Mouse (Mus musculus): Measurements from ENCODE around the gene Pou5f1.

The Pou5f1 gene

DNA sequence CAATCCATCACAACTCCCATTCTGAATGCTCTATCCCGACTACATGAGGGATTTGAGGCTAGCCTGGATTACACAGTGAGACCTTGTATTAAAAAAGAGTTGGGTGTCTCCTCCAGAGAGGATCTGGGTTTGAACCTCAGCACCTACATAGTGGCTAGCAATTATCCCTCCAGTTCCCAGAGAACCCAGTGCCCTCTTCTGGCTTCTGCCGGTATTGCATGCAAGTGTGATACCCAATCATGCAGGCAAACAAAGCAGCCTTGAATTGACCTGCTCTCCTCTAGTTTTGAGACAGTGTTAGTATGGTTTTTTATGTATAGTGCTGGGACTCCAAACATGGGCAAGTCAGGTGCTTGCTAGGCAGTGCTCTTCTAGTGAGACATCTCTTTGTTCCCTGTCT lies 8.1 kb downstream of the Pou5f1 start:
- peak; percentile 60 for DNase-seq (ENCODE audit: low spot score)

DNA sequence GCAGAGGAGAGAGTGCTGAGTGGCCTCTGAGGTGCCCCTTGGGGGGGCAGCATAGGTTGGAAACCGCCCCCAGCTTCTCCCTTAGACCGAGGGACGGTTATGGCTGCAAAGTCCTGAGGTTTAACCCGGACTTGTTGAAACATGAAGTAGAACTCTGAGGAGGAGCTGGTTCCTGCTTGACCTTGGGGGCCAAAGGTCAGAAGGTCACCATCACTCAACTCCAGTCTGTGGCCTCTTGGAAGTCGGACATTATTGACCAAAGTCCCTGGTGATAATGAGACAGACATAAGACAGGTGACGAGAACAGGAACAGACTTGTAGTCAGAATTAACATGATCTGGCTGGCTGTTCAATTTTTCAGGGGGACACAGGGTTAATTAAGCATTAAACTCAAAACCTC lies 8.9 kb downstream of the Pou5f1 start:
- no peak for DNase-seq (ENCODE audit: low spot score)

DNA sequence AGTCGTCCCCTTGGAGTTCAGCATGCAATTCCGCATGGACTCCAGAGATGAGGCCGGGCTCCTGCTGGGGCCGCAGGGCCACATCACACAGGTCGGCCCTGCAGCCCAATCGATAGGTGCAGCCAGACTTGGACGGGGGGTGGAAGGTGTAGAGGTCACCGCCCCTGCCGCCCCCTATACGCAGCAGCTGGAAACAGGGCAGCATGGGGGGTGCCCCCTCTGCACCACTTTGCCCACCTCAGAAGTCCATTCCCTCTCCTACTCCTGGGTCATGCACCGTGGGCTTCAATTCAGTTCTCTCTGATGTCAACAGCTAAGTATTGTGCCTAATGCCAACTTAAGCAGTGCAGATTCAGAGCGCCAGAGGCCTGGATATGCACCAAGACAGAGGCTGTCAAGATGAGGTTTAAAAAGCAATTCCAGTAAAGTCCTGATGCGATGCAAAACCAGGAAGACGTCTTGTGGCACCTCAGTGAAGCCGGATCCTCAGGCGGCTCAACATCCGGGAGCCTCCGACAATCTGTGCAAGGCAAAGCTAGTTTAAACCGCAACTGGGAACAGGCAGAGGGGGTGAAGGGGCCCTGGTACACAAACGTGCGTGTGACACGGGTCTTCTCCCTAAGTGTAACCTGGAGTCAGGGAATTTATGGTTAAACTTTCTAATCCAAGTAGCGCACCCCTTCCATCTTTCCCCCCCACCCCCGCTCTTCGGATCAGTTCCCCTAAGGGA lies 10.3 kb downstream of the Pou5f1 start:
- DNase-seq (ENCODE audit: low spot score), result peak; percentile 49

DNA sequence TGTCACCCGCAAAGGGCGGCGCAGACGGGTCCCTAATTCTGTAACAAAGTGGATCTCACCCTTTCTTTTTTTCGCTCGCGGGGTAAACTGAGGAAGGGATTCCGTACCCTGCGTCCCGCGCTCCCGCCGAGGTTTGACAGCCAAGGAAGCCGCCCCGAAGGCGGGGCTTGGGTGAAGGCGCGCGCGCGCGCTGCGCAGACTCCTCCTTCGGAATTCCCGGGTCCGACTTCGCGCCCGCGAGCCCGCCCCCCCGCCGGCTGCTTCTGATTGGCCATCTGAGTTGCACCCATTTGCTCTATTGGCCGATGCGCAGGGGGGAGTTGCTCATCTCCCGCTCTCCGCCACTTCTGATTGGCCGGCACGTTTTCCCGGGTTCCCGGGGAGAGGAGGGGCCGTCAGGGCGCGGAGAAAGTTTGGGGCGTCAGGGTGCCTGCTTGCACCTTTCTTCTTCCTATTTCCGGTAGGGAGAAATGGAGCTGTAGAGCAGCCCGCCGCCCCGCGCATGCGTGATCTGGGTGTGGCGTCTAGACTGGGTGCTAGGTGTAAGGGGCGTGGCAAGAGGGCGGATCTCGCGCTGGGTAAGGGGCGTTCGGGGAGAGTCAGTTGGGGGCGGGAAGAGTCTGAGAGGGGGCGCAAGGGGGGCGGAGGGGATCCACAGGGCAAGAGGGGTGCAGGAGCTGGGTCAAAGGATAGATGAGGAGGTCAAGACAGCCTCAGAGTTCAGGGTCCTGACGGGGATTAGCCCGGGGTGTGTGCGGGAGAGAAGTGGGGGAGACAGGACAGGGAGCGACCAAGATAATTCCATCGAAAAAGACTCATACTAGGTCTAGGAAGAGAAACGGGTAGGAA lies 11.1 kb downstream of the Pou5f1 start, which contains the start of the genes Tcf19 and Cchcr1:
Gene Tcf19 (minus strand): TSS at position 173 of the 849 bp plus-strand sequence.
Gene Cchcr1 (plus strand): TSS at position 449 of the 849 bp plus-strand sequence.
- DNase-seq (ENCODE audit: low spot score), result peak; percentile 98

DNA sequence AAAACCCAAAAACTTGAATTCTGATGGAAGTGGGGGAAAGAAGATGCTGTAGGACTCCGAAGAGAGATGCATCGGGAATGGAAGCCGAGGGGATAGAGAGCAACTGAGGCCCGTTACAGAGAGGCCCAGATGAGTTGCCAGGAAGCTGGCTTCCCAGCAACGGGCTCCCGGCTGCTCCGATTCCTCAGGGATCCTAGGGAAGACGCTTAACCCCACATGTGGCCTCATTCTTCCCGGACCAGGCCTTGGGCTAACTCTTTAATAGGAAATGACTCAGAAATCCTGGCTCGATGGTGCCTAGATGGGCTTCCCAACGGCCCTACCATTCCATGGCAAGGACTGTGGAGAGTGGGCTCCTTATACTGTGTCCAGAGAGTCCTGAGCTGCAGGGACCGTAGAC lies 11.7 kb downstream of the Pou5f1 start:
- DNase-seq (ENCODE audit: low spot score), result peak; percentile 72

DNA sequence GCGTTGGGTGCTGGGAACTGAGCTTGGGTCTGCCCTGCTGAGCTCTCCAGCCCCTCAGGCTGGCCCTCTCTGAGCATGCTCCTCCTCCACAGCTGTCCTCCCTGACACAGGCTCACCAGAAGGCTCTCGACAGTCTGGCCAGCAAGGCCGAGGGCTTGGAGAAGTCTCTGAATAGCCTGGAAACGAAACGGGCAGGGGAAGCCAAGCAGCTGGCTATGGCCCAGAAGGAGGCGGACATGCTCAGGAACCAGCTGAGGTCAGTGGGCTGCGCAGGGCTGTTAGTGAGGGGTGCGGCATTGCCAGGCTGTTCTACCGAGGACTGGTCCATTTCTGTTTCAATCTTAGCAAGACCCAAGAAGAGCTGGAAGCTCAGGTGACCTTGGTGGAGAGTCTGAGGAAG lies 18.5 kb downstream of the Pou5f1 start:
- DNase-seq (ENCODE audit: low spot score), result no peak

DNA sequence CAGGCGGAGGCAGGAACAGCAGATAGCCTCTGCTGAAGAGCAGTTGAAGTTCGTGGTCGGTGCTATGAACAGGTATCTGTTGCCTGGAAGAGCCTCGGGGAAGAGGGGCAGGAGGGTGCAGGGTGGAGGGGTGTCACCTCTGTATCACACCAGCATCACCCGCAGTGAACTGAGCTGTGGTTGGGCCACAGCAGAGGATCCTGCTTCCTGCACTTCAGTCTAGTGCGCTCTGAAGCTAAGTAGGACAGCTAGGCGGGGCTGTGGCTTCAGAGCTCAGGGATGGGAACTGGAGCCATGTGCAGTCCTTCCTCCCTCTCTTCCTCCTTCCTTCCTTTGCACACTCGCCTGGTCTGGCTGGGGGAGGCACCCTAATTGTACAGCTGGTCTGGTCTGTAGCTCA lies 20.8 kb downstream of the Pou5f1 start:
- DNase-seq (ENCODE audit: low spot score), result no peak

DNA sequence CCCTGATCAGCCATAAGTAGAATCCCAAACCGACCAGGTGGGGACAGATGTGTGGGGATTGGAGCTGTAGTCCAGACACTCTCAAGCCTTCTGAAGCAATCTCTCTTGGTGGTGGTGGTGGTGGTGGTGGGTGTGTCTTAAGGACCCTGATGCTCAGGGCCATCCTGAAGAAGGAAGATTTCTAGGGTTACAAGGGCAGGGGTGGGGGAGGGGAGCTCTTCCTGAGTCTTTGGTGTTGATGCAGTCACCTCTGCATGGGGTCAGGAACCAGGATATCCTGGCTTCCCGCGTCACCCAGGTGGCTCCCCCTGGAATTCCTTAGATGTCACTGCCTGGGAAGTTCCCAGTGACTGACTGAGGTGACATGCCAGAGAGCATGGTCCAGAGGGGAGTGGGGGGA lies 26.5 kb downstream of the Pou5f1 start:
- no peak for DNase-seq (ENCODE audit: low spot score)

DNA sequence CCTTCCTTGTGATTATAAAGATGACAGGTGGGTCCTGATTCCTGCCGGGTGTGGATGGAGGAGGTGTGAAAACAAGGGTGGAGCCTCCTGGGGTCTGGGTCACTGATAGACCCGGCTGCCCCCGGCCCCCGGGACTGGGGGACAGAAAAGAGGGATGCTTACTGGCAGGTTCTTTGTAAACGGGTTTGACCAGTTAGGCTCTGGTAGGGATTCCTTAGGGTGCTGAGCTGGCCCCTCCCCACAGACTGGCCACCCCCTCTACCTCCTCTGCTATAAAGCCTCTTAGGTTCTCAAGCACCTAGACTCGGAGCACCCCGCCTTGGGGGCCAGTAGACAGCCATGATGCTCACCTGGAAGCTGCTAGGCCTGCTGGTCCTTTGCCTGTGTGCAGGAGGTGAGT lies 27.1 kb downstream of the Pou5f1 start, which contains the start of gene Psors1c2:
Gene Psors1c2 (plus strand): TSS at position 301 of the 400 bp plus-strand sequence.
- no peak for DNase-seq (ENCODE audit: low spot score)

DNA sequence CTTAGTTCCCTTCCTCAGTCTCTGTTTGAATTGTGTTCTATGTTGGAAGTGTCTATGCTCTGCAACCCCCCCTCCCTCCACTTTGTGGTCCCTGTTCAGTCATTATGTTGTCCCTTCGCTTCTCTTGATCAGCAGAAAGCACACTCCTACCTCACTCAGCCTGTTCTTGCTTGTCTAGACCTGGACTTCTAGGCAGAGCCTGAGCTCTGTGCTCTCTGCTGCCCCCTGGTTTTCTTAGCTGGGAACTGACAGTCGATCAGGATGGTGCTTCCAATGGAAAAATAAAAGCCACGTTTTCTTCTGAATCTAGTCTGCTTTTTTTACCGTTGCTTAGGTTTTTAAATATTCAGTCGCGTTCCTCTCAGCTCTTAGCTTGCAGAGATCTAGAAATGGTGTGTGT lies 28.5 kb downstream of the Pou5f1 start:
- DNase-seq (ENCODE audit: low spot score), result peak; percentile 87

DNA sequence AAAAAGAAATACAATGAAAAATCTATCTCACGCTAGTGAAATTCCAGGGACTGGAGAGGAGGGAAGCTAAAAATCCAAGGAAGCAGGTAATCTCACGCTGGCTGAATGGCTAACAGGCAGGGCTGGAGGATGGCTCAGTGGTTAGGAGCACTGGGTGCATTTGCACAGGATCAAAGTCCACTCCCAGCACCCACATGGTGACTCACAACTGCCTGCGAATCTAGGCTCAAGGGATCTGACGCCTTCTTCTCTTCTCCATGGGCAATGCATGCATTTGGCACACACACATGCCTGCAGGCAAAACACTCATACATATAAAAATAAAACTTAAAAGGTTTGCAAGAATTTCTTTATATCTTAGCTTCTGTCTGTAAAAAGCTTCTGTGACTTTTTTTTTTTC lies 31.6 kb downstream of the Pou5f1 start:
- DNase-seq (ENCODE audit: low spot score), result no peak

DNA sequence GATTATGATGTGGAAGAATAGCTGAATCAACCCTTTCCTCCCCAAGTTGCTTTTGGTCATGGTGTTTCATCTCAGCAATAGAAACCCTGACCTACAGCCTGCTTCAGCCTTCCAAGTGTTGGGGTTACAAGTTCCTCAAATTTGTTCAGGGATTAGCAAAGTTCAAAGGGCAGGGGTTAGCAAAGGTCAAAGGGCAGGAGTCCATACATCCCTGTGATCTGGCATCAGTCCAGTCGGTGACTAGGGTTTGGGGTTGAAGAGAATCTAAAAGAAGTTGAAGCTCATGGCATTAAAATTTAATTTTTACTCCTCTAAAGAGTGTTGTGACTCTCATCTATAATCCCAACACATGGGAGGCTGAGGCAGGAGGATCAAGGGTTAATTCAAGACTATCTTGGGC lies 32.7 kb downstream of the Pou5f1 start:
- no peak for DNase-seq (ENCODE audit: low spot score)

DNA sequence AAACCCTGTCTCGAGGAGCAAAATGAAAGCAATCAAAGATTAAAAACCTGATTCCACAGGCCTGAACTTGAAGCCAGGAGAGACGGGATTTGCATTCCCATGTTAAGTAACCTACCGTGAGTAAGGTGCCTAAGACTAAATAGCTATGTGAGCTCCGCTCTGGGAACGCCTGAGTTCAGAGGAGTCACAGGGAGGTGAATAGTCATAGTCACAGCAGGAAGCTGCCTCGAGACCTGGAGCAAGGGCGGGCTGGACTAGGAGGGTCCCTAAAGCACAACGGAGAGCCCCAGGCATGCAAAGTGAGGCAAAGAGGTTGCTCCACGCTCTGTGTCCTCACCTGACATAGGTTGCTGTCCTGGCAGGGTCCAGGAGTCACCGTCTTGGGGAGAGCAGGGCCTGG lies 33.7 kb downstream of the Pou5f1 start:
- DNase-seq (ENCODE audit: low spot score), result no peak

DNA sequence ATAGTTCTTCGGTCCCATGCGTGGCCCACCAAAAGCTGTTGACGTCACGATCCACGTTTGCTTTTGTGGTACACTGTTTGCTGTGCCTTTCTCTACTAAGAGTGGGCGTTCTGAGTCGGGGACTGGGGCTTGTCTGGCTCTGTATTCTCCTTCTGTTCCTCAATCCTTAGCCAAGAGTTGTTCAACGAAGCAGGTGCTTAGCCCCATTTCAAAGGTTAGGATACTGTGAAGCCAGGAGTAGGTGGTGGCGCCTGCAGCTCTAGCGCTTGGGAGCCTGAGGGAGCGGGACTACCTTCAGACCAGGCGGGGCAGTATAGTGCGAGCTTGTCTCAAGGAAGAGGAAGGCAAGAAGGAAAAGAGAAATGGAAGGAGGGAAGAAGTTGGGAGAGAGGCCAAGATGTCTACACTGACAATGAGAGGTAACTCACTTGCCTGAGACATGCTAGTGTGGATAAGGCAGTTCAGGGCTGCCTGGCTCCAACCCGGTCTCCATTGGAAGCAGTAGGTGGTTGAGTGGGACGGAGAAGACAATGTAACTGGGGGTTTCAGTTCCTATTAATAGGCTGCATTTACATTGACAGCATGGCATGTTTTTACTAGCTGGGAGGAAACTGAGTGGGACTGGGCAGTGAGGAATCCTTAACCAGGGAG lies 37.1 kb downstream of the Pou5f1 start:
- DNase-seq (ENCODE audit: low spot score), result peak; percentile 65

DNA sequence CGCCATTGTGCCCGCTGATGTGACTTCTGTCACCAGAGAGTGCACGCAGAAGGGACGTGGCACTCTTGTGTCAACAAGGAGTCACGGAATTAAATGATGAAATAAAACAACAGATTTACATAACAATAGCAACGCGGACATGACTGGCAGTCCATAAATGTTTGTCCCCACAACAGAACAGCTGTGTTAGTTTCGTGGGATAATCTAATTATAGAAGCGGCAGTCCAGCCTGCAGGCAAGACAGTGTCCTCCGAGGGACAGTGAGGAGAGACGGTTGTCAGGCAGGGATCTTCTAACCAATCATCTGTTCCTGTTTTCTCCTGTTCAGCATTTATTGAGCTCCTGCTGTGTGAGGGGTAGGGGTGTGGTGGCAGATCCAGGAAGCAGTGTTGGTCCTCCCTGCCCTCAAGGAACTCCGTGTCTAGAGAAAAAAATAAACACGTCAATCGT lies 37.6 kb downstream of the Pou5f1 start:
- DNase-seq (ENCODE audit: low spot score), result peak; percentile 57

DNA sequence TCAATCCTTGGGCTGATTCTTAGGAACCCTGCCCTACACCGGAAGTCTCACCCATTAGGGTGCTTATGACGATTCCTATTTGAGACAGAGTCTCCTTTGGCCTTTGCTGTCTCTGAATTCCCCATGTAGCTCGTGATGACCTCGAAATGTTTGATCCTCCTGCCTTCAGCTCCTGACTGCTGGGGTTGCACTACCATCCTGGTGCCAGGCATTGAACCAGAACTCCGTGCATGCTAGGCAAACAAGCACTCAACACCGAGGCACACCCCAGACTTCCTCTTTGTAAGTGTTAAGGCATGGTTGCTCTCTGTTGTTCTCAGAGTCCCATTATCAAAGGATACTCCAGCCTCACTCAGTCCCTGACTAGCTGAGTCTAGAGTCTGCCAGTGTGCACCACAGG lies 38.2 kb downstream of the Pou5f1 start:
- no peak for DNase-seq (ENCODE audit: low spot score)

DNA sequence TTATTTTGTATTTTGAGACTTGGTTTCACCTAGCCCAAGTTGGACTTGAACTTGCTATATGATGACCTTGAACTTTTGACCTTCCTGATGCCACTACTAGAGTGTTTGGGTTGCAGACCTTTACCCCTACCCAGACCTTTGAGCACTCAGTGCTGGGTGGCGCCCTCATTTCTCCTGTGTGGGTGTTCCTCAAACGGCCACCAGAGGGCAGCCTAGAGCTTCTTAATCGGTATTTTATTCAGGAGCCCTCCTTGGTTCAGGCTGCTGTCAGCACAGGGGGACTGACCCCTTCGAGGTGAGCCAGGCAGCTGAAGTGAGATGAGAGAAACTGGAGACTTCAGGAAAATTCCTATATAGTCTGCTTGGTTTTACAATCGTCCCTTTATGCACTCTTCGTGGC lies 38.9 kb downstream of the Pou5f1 start:
- DNase-seq (ENCODE audit: low spot score), result peak; percentile 66

DNA sequence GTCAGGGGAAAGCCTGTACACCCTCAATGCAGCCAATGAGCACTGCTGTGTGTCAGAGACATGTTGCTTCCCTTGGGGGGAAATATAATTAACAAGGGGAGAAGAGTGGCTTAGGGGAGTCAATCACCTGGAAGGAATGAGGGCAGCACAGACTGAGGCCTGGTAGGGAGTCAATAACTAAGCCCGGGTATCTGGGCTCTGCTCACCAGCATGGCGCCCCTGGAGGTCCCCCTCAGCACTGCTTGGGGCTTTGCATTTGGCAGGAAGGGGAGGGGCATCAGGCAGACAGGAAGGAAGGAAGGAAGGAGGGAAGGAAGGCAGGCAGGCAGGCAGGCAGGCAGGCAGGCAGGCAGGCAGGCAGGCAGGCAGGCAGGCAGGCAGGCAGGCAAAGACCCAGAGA lies 41.6 kb downstream of the Pou5f1 start:
- DNase-seq (ENCODE audit: low spot score), result no peak

DNA sequence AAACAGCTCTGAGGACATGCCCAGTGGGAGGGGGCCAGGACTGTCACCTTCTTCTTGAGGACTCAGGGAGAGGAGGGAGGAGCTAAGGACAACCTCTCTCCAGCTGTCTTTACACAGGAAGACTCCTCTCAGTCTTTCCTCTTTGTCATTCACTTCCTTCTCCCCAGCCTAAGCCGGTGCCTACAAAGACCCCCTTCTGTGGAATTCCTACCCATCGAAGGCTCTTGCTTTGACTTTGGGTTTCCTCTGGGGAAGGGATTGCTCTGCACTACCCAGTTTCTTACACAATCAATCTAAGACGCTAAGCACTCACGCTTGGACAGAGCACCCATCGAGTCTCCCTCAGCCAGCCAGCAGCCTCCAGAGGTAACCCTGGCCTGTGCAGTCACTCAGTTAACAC lies 42.8 kb downstream of the Pou5f1 start:
- no peak for DNase-seq (ENCODE audit: low spot score)

DNA sequence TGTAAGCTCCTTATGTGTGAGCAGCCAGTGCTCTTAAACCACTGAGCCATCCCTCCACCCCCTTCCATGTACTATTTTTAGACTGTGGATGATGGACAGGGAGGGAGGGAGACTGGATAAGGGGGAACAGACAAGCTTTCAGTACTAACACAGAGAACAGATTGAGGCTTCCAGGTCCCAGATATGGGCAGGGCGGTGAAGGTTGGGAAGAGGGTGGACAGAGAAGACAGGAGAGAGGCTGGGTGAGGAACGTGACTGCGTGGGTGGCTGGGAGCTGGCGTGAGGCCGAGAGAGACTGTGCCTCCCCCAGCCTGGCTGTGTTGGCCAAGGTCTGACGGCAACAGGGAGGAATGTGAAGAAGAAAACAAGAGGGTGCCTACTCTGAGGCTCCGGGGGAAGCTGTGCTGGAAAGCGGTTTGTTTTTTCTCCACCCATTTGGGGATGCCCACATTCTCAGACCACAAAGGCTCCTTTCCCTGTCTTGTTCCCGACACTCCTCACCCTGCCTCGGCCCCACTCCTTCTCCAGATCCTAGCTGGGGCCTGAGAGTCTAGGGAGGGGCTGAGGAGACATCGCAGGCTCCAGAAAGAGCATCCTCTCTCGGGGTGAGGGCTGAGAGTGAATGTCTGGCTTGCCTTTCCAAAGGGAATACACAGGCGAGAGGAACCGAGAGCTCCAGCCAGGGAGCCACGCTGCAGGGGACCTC lies 43.8 kb downstream of the Pou5f1 start:
- DNase-seq (ENCODE audit: low spot score), result peak; percentile 76

DNA sequence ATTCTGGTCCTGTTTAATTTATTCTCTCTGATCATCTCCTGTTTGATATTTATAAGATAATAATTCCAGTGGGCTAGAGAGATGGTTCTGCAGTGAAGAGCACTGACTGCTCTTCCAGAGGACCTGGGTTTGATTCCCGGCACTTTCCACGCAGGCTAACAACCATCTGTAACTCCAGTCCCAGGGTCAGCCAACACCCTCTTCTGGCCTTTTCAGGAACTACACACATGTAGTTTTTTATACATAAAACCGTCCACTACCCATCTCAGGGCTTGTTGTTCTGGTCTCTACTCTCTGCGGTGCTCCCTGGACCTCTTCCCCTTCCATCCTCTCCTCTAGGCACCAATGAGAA lies 44.3 kb downstream of the Pou5f1 start:
- DNase-seq (ENCODE audit: low spot score), result no peak

DNA sequence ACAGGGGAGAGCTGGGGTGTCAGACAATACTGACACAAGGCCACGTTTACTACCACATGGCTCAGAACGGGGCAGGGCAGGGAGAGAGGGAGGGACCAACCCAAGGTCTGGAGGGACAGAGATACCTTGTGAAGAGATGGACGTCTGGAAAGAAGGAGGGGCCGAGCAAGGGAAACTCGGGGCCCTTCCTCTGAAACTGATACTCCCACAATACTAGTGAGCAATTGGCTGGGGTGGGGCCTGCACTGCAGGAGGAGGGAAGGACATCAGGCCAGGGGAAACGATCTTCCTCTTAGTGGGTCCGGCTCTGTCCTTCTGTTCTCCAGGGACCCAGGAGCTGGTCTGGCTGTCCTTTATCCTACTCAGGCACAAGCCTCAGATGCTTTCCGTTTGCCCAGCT lies 45.1 kb downstream of the Pou5f1 start:
- DNase-seq (ENCODE audit: low spot score), result no peak
